Mouse (Mus musculus): ENCODE measurements around the gene Neurl1b. TPM values are rescaled to one million over a fixed set of nuclear protein-coding genes. Genes with fewer than 3 reads are reported as not detected.

Gene Neurl1b
- polyA plus RNA-seq, 1 experiment from 2014 or later, result 79.6 TPM

GRCm38 (mm10) chr17:26380986-26381446 is 33.6 kb upstream of the Neurl1b start:
- CTCF ChIA-PET, result interaction anchor here (1.7 to 1.9 kb wide), 2 partner anchors 10 to 24 kb away, joined by 4 to 10 read pairs; no protein-coding TSS in a partner anchor
- POLR2A ChIA-PET, result no interaction called here
- no peaks in the 10 kb centered on the region for H3K27me3 ChIP-seq
- ATAC-seq (peak; percentile 29), DNase-seq (ENCODE audit: low read depth, low spot score) (peak; percentile 59)
- in situ Hi-C loops (cut with MboI; ENCODE audit: low pct_unique_long_range_greater_than_20kb), result no loop called here
- TF ChIP-seq CTCF (IDR thresholded peaks at IDR 0.05), result no peak

DNA sequence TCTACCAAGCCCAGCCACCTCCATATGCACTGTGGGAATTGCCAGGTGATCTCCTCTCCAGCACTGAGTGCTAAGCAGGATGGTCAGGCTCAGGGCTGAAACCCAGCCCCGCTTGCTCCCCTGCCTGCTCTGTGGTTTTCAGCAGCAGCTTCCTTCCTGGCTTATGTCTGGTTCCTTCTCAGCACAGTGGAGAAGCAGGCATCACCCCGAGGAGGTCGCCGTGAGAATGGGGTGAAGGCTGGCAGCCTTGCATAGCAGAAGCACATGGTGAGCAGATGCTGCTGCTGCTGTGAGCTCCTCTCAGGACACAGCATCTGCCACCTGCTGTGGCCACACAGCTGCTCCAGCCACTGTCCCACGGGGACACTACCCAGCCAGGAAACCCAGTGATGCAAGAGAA is 33.0 kb upstream of the Neurl1b start:
- CTCF ChIA-PET, result interaction anchor here (1.7 to 1.9 kb wide), 2 partner anchors 11 to 24 kb away, joined by 4 to 10 read pairs; no protein-coding TSS in a partner anchor
- in situ Hi-C loops (cut with MboI; ENCODE audit: low pct_unique_long_range_greater_than_20kb), result no loop called here
- no peaks in the 10 kb centered on the region for H3K27me3 ChIP-seq
- no peak for TF ChIP-seq CTCF (IDR thresholded peaks at IDR 0.05)
- ATAC-seq, result peak; percentile 23
- no peak for DNase-seq (ENCODE audit: low read depth, low spot score)
- POLR2A ChIA-PET, result no interaction called here

DNA sequence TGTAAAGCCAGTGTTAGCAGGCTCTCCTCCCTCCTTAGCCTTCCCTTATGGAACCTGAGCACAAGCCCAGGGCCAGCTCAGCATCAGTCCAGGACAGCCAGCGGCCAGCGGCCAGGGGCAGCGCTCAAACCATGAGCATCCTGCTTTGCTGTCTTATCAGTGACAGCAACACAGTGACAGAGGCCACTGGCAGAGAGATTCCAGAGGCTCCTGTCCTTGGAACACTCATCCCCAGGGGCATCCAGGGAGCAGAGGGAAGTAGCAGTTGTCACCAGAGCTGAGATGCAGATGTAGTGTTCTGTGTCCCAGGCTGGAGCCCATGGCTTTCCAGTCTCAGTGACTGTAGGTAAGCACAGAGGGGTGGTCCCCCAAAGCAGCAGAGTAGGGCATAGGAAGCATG is 32.5 kb upstream of the Neurl1b start:
- no peak for ATAC-seq
- no peak for DNase-seq (ENCODE audit: low read depth, low spot score)
- in situ Hi-C loops (cut with MboI; ENCODE audit: low pct_unique_long_range_greater_than_20kb), result no loop called here
- no peaks in the 10 kb centered on the region for H3K27me3 ChIP-seq
- CTCF ChIA-PET, result interaction anchor here (1.7 to 1.9 kb wide), 2 partner anchors 12 to 23 kb away, joined by 4 to 10 read pairs; no protein-coding TSS in a partner anchor
- no peak for TF ChIP-seq CTCF (IDR thresholded peaks at IDR 0.05)
- POLR2A ChIA-PET, result interaction anchor here (0.8 kb wide), 1 partner anchor 35 kb away, joined by 4 read pairs; no protein-coding TSS in a partner anchor

GRCm38 (mm10) chr17:26382687-26383086 is 31.9 kb upstream of the Neurl1b start:
- CTCF ChIA-PET, result interaction anchor here (1.0 to 1.9 kb wide), 3 partner anchors 12 to 30 kb away, joined by 3 to 10 read pairs (median 4); no protein-coding TSS in a partner anchor
- in situ Hi-C loops (cut with MboI; ENCODE audit: low pct_unique_long_range_greater_than_20kb), result no loop called here
- POLR2A ChIA-PET, result interaction anchor here (0.8 kb wide), 1 partner anchor 35 kb away, joined by 4 read pairs; no protein-coding TSS in a partner anchor
- DNase-seq (ENCODE audit: low read depth, low spot score) (no peak), ATAC-seq (no peak)
- H3K27me3 ChIP-seq, result no peaks in the 10 kb centered on the region
- no peak for TF ChIP-seq CTCF (IDR thresholded peaks at IDR 0.05)

DNA sequence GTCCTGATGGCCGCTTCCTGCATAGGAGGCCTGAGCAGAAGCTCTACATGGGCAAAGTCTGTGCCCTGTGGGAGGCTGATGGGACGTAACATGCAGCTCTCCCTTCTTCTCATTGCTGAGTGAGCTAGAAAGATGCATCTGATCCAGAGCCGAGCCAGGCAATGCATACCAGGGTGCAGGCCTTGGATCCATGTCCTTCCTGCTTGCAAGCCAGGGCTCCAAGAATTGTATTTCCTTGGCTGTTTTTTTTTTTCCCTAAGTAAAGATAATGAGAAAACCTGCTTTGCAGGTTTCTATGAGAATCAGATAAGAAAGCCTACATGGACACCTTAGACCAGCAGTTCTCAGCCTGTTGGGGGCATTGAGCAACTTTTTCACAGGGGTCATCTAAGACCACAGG is 30.5 kb upstream of the Neurl1b start:
- no peak for ATAC-seq
- CTCF ChIA-PET, result interaction anchor here (1.0 kb wide), 2 partner anchors 12 to 28 kb away, joined by 3 read pairs; no protein-coding TSS in a partner anchor
- H3K27me3 ChIP-seq, result no peaks in the 10 kb centered on the region
- in situ Hi-C loops (cut with MboI; ENCODE audit: low pct_unique_long_range_greater_than_20kb), result no loop called here
- no peak for DNase-seq (ENCODE audit: low read depth, low spot score)
- POLR2A ChIA-PET, result interaction anchor here (1.3 kb wide), 1 partner anchor 16 kb away, joined by 4 read pairs; no protein-coding TSS in a partner anchor
- no peak for TF ChIP-seq CTCF (IDR thresholded peaks at IDR 0.05)

DNA sequence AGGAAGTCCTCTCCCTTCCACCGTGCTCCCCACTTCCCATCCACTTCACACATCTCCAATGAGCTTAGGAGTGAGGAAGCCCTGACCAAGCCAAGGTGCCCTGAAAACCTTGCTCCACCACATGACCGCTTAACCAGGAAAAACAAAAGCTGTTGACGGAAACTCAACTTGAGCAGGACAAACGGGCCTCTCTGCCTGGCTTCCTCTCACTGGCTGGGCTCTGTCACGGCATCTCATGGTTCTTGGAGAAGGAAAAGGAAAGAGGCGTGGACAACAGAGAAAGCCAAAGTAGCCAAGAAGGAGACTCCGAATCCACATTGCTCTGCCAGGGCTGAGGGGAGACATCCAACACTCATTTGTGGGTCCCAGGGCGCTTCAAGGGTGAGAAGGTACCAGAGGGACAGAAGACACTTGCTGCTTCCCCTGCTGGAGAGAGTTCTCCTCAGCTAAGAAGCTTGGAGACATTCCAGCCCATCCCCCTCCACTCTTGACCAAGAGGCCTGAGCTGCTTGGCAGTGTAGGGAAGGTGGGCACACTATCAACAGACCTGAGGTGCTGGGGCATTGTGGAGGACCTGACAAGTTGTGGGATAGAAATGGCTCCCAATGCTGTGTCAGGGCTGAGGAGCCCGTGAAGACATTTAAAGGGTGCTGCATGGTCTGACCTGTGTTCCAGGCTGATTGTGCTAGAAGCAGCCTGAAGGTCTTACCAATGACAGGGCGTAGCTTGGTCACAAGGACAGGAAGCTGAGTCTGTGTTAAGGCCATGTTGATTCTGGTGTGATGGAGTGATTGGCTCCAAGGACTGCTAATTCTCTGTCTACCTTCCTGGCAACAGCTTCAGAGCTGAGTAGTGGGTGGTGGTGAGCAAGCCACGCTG is 29.1 kb upstream of the Neurl1b start:
- POLR2A ChIA-PET, result interaction anchor here (1.0 to 1.2 kb wide), 3 partner anchors 11 to 15 kb away, joined by 3 read pairs; no protein-coding TSS in a partner anchor
- CTCF ChIA-PET, result interaction anchor here (1.3 kb wide), 1 partner anchor 14 kb away, joined by 3 read pairs; no protein-coding TSS in a partner anchor
- H3K27me3 ChIP-seq, result no peaks in the 10 kb centered on the region
- no peak for TF ChIP-seq CTCF (IDR thresholded peaks at IDR 0.05)
- ATAC-seq (no peak), DNase-seq (ENCODE audit: low read depth, low spot score) (no peak)
- in situ Hi-C loops (cut with MboI; ENCODE audit: low pct_unique_long_range_greater_than_20kb), result no loop called here

DNA sequence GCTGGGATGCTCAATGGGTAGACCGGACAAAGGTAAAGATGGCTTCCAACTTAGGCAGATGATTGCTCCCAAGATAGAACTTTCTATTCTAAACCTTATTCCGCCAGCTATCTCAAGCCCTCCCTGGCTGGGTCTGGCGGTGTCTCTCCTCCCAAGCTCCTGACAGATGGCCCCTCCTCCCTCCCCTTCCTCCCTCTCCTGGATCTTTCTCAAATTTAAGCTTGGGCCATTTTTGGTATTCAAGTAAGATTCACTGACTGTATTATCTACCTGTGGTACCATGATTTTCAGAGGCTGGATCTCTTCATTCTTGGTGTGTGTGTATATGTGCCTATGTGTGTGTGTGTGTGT is 28.5 kb upstream of the Neurl1b start:
- POLR2A ChIA-PET, result interaction anchor here (1.1 to 1.2 kb wide), 2 partner anchors 12 kb away, joined by 3 read pairs; no protein-coding TSS in a partner anchor
- TF ChIP-seq CTCF (IDR thresholded peaks at IDR 0.05), result no peak
- in situ Hi-C loops (cut with MboI; ENCODE audit: low pct_unique_long_range_greater_than_20kb), result no loop called here
- DNase-seq (ENCODE audit: low read depth, low spot score) (no peak), ATAC-seq (no peak)
- no peaks in the 10 kb centered on the region for H3K27me3 ChIP-seq
- CTCF ChIA-PET, result interaction anchor here (1.3 kb wide), 1 partner anchor 14 kb away, joined by 3 read pairs; no protein-coding TSS in a partner anchor

DNA sequence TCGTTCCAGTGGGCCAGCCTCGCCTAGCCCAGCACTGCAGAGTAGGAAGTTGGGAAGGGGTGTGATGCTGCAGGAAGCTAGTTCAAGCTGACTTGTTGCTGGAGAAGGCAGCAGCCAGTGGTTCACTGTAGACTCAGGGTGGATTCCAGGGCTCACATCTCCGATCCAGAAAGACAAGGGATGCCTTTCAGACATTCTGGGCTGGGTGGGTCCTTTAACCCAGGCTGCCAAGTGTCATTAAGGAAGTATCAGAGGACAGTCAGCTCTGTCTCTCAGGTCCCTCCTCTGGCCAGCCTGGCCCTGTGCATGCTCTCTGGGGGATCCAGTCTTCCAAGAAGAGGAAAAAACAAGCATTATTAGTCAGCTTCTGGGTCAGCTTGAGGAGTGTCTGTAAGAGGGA is 26.5 kb upstream of the Neurl1b start:
- DNase-seq (ENCODE audit: low read depth, low spot score) (no peak), ATAC-seq (no peak)
- no peaks in the 10 kb centered on the region for H3K27me3 ChIP-seq
- in situ Hi-C loops (cut with MboI; ENCODE audit: low pct_unique_long_range_greater_than_20kb), result no loop called here
- ChIA-PET CTCF (interaction anchor here (0.9 kb wide), 1 partner anchor 25 kb away, joined by 3 read pairs; no protein-coding TSS in a partner anchor), POLR2A (interaction anchor here (0.9 kb wide), 1 partner anchor 38 kb away, joined by 5 read pairs; no protein-coding TSS in a partner anchor)
- no peak for TF ChIP-seq CTCF (IDR thresholded peaks at IDR 0.05)

GRCm38 (mm10) chr17:26389241-26389640 is 25.4 kb upstream of the Neurl1b start:
- H3K27me3 ChIP-seq, result no peaks in the 10 kb centered on the region
- TF ChIP-seq CTCF (IDR thresholded peaks at IDR 0.05), result no peak
- ATAC-seq, result no peak

DNA sequence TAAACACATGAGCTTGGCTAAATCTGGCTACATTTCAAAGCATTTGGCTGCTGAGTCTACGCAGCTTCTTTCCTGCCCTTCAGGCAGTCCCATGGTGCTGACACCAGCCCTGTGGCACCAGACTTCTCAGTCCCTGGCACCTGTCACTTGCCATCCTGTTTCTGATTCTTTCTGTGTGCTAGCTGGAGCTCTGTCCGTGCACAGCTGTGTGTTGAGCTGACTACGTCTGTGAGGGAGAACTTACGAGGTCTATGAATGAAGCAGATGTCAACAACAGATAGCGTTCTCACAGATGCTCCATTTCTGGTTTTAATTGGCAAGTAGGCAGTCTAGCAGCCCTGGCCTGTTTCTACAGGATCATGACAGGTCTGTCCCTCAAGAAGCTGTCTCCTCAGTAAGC is 24.0 kb upstream of the Neurl1b start:
- DNase-seq (ENCODE audit: low read depth, low spot score), result no peak
- CTCF ChIA-PET, result interaction anchor here (1.0 kb wide), 1 partner anchor 129 kb away, joined by 3 read pairs; no protein-coding TSS in a partner anchor
- no peak for TF ChIP-seq CTCF (IDR thresholded peaks at IDR 0.05)
- in situ Hi-C loops (cut with MboI; ENCODE audit: low pct_unique_long_range_greater_than_20kb), result no loop called here
- H3K27me3 ChIP-seq, result no peaks in the 10 kb centered on the region
- POLR2A ChIA-PET, result interaction anchor here (1.0 kb wide), 1 partner anchor 13 kb away, joined by 3 read pairs; no protein-coding TSS in a partner anchor
- ATAC-seq, result no peak

More at GRCm38 (mm10) chr17:26389241-26389640, 25.4 kb upstream of the Neurl1b start:
- in situ Hi-C loops (cut with MboI; ENCODE audit: low pct_unique_long_range_greater_than_20kb), result no loop called here
- ChIA-PET CTCF (interaction anchor here (0.8 kb wide), 1 partner anchor 15 kb away, joined by 3 read pairs; no protein-coding TSS in a partner anchor), POLR2A (no interaction called here)
- DNase-seq (ENCODE audit: low read depth, low spot score), result no peak
